Mouse (Mus musculus) forebrain, embryonic 11.5 days (tissue): ENCODE data around the gene Rad9a. TPM values are rescaled to one million over a fixed set of nuclear protein-coding genes. Genes with fewer than 3 reads are reported as not detected.

Experiments used
- ATAC-seq: fragments of 200-750 bp; cut with Nextera tagmentation; replicated peaks from 2 replicates; pipeline ENCODE4 v1.8.0; 2017; ENCODE audit warnings: moderate TSS enrichment; ENCODE audit not compliant: low FRiP score
- DNase-seq: peaks from one replicate; pipeline ENCODE4 v3.0.0-alpha.2; 2017; ENCODE audit warnings: low spot score
- H3K27ac ChIP-seq: fragments of 300-500 bp; sonication (generic); 2 replicates; pipeline ENCODE4 v1.5.1; 2014; ENCODE audit warnings: low read depth, low read length
- H3K27me3 ChIP-seq: fragments of 300-500 bp; sonication (generic); 2 replicates; pipeline ENCODE4 v1.6.1; 2014; ENCODE audit warnings: mild to moderate bottlenecking, low read length, mixed read lengths; ENCODE audit not compliant: control insufficient read depth, insufficient read depth
- H3K36me3 ChIP-seq: fragments of 300-500 bp; sonication (generic); 2 replicates; pipeline ENCODE4 v1.6.1; 2014; ENCODE audit warnings: mild to moderate bottlenecking, low read length, moderate library complexity, mixed read lengths; ENCODE audit not compliant: control insufficient read depth, insufficient read depth
- H3K4me1 ChIP-seq: fragments of 300-500 bp; sonication (generic); replicated peaks from 2 replicates; pipeline ENCODE4 v1.6.1; 2014; ENCODE audit warnings: low read length, mixed read lengths; ENCODE audit not compliant: control insufficient read depth, insufficient read depth
- H3K4me2 ChIP-seq: fragments of 300-500 bp; sonication (generic); 2 replicates; pipeline ENCODE4 v1.6.1; 2014; ENCODE audit warnings: low read depth, mild to moderate bottlenecking, low read length, moderate library complexity, mixed read lengths; ENCODE audit not compliant: severe bottlenecking
- H3K4me3 ChIP-seq: fragments of 300-500 bp; sonication (generic); 2 replicates; pipeline ENCODE4 v1.5.1; 2014; ENCODE audit warnings: low read depth, low read length
- H3K9ac ChIP-seq: fragments of 300-500 bp; sonication (generic); 2 replicates; pipeline ENCODE4 v1.6.1; 2014; ENCODE audit warnings: low read length
- H3K9me3 ChIP-seq: fragments of 300-500 bp; sonication (generic); 2 replicates; pipeline ENCODE4 v1.6.1; 2016; ENCODE audit warnings: low read length, mixed read lengths; ENCODE audit not compliant: control insufficient read depth
- WGBS: fragments of 180-500 bp; shearing (Covaris S2); extraction: QIAGEN DNeasy Blood & Tissue Kit; methylation state at CpG from one replicate; pipeline ENCODE4 v1.1.7; 2014; 5-methylcytosine and 5-hydroxymethylcytosine counted together
- polyA plus RNA-seq: library from polyadenylated mRNA; unstranded; fragments of >200 nt; fragmentation: Nextera tagmentation; extraction: Ambion mirVana; gene quantifications from 2 replicates; pipeline ENCODE4 v1.2.1, GENCODE M21; 2014

Rad9a gene
- polyA plus RNA-seq, 1 experiment from 2014 or later = 49.9 TPM

- no peak for ATAC-seq
- Histone ChIP-seq H3K36me3 (no peaks in the 10 kb centered on the region), H3K4me3 (no peak overlapping the region), H3K9ac (no peak overlapping the region), H3K4me1 (no peaks in the 10 kb centered on the region), H3K27me3 (no peaks in the 10 kb centered on the region), H3K9me3 (no peaks in the 10 kb centered on the region), H3K4me2 (no peak overlapping the region), H3K27ac (no peak overlapping the region)
- WGBS = 74% methylated on average over 2 of the region's 2 CpGs
- DNase-seq = no peak
Observed at GRCm38 (mm10) chr19:4183689-4184088, 17.8 kb downstream of the Rad9a start.

- no peak overlapping the region for H3K27ac ChIP-seq
- 43% methylated on average over 3 of the region's 3 CpGs for WGBS
- ATAC-seq = no peak
- H3K9me3 ChIP-seq = no peaks in the 10 kb centered on the region
- no peak overlapping the region for H3K4me3 ChIP-seq
- DNase-seq = no peak
- no peaks in the 10 kb centered on the region for H3K4me1 ChIP-seq
- no peak overlapping the region for H3K9ac ChIP-seq
- no peaks in the 10 kb centered on the region for H3K27me3 ChIP-seq
- no peak overlapping the region for H3K4me2 ChIP-seq
- H3K36me3 ChIP-seq = no peaks in the 10 kb centered on the region
Observed at GRCm38 (mm10) chr19:4181892-4182291, 19.6 kb downstream of the Rad9a start.

- Histone ChIP-seq H3K27me3 (no peaks in the 10 kb centered on the region), H3K27ac (no peak overlapping the region), H3K9me3 (no peaks in the 10 kb centered on the region), H3K4me1 (peaks cover 6% of the 10 kb centered on the region; the same call in 1 of the 2 replicates), H3K36me3 (no peaks in the 10 kb centered on the region), H3K9ac (no peak overlapping the region), H3K4me3 (no peak overlapping the region), H3K4me2 (no peak overlapping the region)
- no peak for DNase-seq
- ATAC-seq = no peak
- 90% methylated on average over 7 of the region's 7 CpGs for WGBS
Observed at GRCm38 (mm10) chr19:4180411-4180810, 21.1 kb downstream of the Rad9a start.

DNA sequence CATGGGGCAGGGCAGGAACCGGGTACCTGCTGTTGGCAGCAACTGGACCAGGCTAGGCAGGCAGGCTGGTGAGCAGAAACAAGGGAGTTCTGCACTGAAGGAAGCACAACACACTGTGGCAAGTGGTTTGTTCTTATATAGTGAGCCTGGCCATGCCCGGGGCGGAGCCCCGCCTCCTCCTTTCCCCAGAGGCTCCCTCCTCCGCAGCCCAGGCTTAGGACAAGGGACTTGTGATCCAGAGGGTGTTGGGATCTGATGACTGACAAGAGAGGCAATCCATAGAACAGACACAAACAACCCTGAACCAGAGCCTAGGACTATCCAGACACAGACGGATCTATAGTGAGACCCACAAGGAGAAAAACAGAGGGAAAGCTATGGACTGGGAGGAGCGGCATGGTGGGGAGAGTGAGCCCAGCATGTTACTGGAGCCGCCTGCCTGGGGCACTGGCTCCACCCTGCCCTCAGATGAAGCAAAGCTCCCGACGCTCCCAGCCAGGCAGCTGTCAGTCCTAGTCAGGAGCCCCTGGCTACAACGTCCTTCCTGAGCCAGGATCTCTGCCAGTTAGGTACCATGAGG lies 26.0 kb downstream of the Rad9a start, which contains the start of gene Carns1:
Gene Carns1, minus strand, starts transcription at position 112 of the 580 bp plus-strand sequence.
- H3K36me3 ChIP-seq = no peaks in the 10 kb centered on the region
- H3K27ac ChIP-seq = no peak within 1 kb of the TSS
- 4% methylated on average over 11 of the region's 11 CpGs for WGBS
- peak within 1 kb of the TSS; percentile 36 for H3K4me2 ChIP-seq
- peaks cover 9% of the 10 kb centered on the region; the same call in 1 of the 2 replicates for H3K4me1 ChIP-seq
- DNase-seq = no peak
- H3K27me3 ChIP-seq = no peaks in the 10 kb centered on the region
- no peaks in the 10 kb centered on the region for H3K9me3 ChIP-seq
- H3K9ac ChIP-seq = peak within 1 kb of the TSS; percentile 52
- no peak within 1 kb of the TSS for H3K4me3 ChIP-seq
- 0 out of 2 replicates have a peak, but pooled peaks have one; percentile 39 for ATAC-seq

GRCm38 (mm10) chr19:4172925-4173324 lies 28.5 kb downstream of the Rad9a start:
- Histone ChIP-seq H3K4me1 (peaks cover 15% of the 10 kb centered on the region), H3K36me3 (no peaks in the 10 kb centered on the region), H3K9ac (no peak overlapping the region), H3K4me3 (no peak overlapping the region), H3K27me3 (no peaks in the 10 kb centered on the region), H3K4me2 (no peak overlapping the region), H3K9me3 (no peaks in the 10 kb centered on the region), H3K27ac (no peak overlapping the region)
- ATAC-seq = no peak
- DNase-seq = no peak
- 61% methylated on average over 11 of the region's 11 CpGs for WGBS

DNA sequence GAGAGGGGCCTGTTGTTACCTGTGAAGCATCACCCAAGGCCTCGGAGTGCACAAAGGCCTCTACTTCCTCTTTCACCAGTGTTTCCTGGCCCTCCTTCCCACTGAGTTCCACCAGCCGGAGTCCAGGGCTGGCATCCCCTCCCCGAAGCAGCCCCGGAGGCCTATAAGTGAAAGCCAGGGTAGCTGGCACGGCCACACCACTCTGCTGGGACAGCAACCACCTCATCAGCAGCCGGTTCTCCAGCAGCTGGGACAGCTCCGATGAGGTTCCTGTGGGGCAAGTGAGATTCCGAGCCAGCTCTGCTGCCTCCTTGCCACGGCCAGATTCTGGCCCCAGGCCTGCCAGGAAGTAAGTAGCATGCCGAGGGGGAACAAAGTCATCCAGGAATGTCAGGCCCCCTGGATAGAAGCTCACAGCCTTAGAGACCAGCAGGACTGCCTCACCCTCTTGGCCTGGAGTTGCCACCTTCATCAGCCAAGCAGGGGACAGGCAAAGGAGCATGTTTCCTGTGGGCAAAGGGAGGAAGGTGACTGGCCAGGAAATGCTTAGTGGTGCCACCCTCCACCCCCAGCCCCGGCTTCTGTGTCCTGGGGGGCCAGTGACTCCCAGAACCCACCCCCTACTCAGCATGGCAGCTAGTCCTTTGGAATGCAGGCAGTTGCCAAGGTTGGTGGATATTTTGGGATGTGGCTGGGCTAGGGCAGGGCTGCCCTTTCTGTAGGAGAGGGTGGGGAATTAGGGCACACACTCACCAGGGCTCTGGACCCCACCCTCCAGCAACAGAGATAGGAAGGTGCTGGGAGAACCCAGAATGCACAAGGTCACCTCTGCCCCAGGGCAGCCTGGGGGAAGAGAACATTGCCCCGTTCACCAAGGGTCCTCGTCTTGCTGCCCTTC lies 29.8 kb downstream of the Rad9a start:
- Histone ChIP-seq H3K27me3 (no peaks in the 10 kb centered on the region), H3K9ac (no peak overlapping the region), H3K4me2 (no peak overlapping the region), H3K4me3 (no peak overlapping the region), H3K36me3 (no peaks in the 10 kb centered on the region), H3K27ac (no peak overlapping the region), H3K4me1 (peaks cover 15% of the 10 kb centered on the region), H3K9me3 (no peaks in the 10 kb centered on the region)
- WGBS = 68% methylated on average over 13 of the region's 13 CpGs
- no peak for DNase-seq
- no peak for ATAC-seq

DNA sequence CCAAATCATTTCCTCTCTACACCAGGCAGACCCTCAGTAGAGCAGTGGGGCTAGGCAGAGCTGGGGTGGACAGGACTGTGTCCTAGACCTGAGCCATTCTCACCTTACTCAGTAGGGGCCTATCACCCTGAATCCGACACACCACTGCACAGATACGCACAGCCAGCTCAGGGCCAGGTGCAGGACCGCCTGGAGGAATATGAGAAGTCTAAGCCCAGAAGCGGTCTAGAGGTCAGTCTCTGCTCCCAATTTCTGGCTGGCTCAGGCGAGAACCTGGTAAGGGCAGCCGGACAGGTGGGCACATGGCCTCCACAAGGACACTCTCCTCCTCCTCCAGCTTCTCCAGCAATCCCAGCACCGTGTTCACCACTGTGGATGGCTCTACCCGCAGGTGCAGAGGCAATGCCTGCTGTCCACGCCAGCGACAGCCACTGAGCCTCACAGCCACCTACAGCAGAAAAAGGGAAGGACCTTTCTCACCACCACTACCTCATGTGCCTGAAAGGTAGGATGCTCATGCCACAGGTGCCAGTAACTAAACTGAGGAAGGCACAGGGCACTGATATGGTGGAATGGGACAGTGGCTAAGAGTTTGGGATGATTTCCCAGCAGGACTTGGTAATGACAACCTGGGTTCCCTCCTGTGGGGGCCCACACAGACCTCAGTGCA lies 30.6 kb downstream of the Rad9a start:
- no peak overlapping the region for H3K27ac ChIP-seq
- DNase-seq (no peak), ATAC-seq (no peak)
- H3K4me3 ChIP-seq = no peak overlapping the region
- H3K9ac ChIP-seq = no peak overlapping the region
- no peaks in the 10 kb centered on the region for H3K9me3 ChIP-seq
- no peak overlapping the region for H3K4me2 ChIP-seq
- 88% methylated on average over 10 of the region's 10 CpGs for WGBS
- H3K4me1 ChIP-seq = peaks cover 13% of the 10 kb centered on the region
- H3K36me3 ChIP-seq = no peaks in the 10 kb centered on the region
- no peaks in the 10 kb centered on the region for H3K27me3 ChIP-seq

DNA sequence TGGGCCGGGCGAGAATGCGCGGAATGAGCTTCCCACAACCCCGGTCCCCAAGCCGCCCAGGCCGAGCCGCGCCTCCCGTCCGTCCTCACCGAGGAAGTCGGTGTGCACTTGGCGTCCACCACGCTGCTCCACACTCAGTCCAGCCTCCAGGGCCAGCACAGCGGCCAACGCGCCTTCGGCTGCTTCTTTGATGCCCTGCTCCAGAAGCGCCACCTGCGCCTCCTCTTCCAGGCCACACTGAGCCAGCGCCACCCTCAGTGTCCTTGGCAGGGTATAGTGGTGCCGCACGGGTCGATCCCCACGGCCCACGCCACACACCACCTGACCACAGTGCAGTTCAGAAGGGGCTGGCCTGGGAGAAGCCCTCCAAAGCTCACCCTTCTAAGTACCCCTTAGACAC lies 31.7 kb downstream of the Rad9a start:
- WGBS = 10% methylated on average over 27 of the region's 27 CpGs
- ATAC-seq (peak; percentile 63), DNase-seq (no peak)

More for the DNA sequence above, 31.7 kb downstream of the Rad9a start:
- H3K9ac ChIP-seq = peak overlapping the region; percentile 75
- H3K27ac ChIP-seq = peak overlapping the region; percentile 67
- H3K4me3 ChIP-seq = peak overlapping the region; percentile 37
- H3K27me3 ChIP-seq = no peaks in the 10 kb centered on the region
- peak overlapping the region; percentile 92 for H3K4me2 ChIP-seq
- H3K4me1 ChIP-seq = peaks cover 6% of the 10 kb centered on the region
- H3K36me3 ChIP-seq = no peaks in the 10 kb centered on the region
- no peaks in the 10 kb centered on the region for H3K9me3 ChIP-seq
